Mouse (Mus musculus) gastrocnemius, postnatal 25 days (tissue): ENCODE data around the gene Tspan14. TPM values are rescaled to one million over a fixed set of nuclear protein-coding genes. Genes with fewer than 3 reads are reported as not detected.
A peak's percentile ranks its signal among the peaks of the same experiment; 100 is the strongest.

Experiments
- DNase-seq: peaks from one replicate; pipeline ENCODE4 v3.0.0; 2022
- total RNA-seq, 2 experiments: library from RNA; stranded (reverse); gene quantifications; 1 replicate in 1 of 2; 2 replicates in 1 of 2; pipeline ENCODE4 v1.2.3; 2021

Tspan14 gene
- total RNA-seq, 2 experiments from 2014 or later, result 10.4 to 12.3 TPM

- peak; percentile 24 for DNase-seq
Observed at GRCm38 (mm10) chr14:40975127-40975721, 8.6 kb upstream of the Tspan14 start.

GRCm38 (mm10) chr14:40968051-40968450, 1.4 kb upstream of the Tspan14 start:
- no peak for DNase-seq

GRCm38 (mm10) chr14:40967598-40967900, 942 bp upstream of the Tspan14 start:
- DNase-seq, result no peak

GRCm38 (mm10) chr14:40966862-40967597, 423 bp upstream of the Tspan14 start:
- DNase-seq, result peak; percentile 97

GRCm38 (mm10) chr14:40965507-40966356, 875 bp downstream of the Tspan14 start:
- DNase-seq, result peak; percentile 42

GRCm38 (mm10) chr14:40964881-40965280, 1.7 kb downstream of the Tspan14 start:
- no peak for DNase-seq

GRCm38 (mm10) chr14:40964214-40964610, 2.4 kb downstream of the Tspan14 start:
- no peak for DNase-seq

GRCm38 (mm10) chr14:40963501-40964213, 3.0 kb downstream of the Tspan14 start:
- DNase-seq, result no peak

GRCm38 (mm10) chr14:40962365-40963290, 4.0 kb downstream of the Tspan14 start:
- DNase-seq, result no peak

GRCm38 (mm10) chr14:40960237-40960636, 6.4 kb downstream of the Tspan14 start:
- DNase-seq, result no peak

- DNase-seq, result no peak
Observed at GRCm38 (mm10) chr14:40959586-40959985, 7.0 kb downstream of the Tspan14 start.

GRCm38 (mm10) chr14:40958986-40959381, 7.6 kb downstream of the Tspan14 start:
- peak; percentile 53 for DNase-seq

GRCm38 (mm10) chr14:40958083-40958985, 8.3 kb downstream of the Tspan14 start:
- DNase-seq, result peak; percentile 45

GRCm38 (mm10) chr14:40957607-40958006, 9.0 kb downstream of the Tspan14 start:
- no peak for DNase-seq

GRCm38 (mm10) chr14:40956252-40957146, 10.1 kb downstream of the Tspan14 start:
- DNase-seq, result peak; percentile 42

GRCm38 (mm10) chr14:40955596-40956251, 10.9 kb downstream of the Tspan14 start:
- peak; percentile 50 for DNase-seq

GRCm38 (mm10) chr14:40955146-40955545, 11.5 kb downstream of the Tspan14 start:
- no peak for DNase-seq

- no peak for DNase-seq
Observed at GRCm38 (mm10) chr14:40953381-40953780, 13.2 kb downstream of the Tspan14 start.

GRCm38 (mm10) chr14:40952715-40953114, 13.9 kb downstream of the Tspan14 start:
- no peak for DNase-seq
